Mouse (Mus musculus): ENCODE measurements around the gene Dixdc1. TPM values are rescaled to one million over a fixed set of nuclear protein-coding genes. Genes with fewer than 3 reads are reported as not detected.

Dixdc1 gene
- not detected in 2 replicates for polyA plus RNA-seq (2012)

DNA sequence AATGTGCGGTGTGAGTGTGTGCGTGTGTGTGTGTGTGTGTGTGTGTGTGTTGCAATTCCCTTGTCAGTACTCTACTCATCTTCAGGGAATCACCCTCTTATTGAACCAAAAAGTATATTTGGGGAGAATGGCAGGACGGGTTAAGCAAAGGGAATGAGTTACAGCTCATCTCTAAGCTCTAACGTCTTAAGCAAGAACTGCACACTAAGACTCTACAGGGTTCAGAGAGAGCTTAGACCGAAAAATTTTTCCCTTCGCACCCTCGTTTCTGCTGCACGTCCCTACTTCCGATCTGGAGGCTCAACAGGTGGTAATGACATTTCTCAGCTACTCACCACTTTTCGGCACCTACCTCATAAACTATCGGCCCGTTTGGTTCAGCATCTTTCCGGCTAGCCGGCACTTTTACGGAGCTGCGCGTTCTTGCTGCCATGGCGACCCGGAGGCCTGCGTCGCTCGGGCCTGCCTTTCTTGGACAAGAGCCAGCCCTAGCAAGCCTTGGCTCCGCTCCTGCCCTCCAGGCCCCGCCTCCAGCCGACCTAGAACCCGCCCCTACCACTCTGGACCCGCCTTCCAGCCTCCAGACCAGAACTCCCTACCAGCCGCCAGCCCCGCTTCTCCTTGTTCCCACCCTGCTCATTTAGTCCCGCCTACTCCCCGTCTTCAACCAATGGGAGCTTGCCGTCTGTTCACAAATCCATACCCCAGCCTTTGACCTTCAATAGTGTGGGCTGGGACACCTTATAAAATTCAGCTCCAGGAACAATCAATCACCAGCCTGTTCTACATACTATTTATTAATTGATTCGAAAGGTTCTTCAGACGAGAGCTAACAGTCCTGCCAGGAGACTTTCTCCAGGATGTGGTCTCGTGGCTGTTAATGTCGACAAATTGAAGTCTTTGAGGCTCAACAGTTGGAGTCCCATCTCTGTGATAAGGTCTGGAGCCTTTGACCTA, at the start of gene Dixdc1:
Gene Dixdc1, minus strand, starts transcription at position 604 of the 957 bp plus-strand sequence.
- Histone ChIP-seq H3K36me3 (ENCODE audit: control insufficient read depth) (no peaks in the 10 kb centered on the region), H3K4me1 (ENCODE audit: control insufficient read depth) (peaks cover 12% of the 10 kb centered on the region), H3K27me3 (ENCODE audit: control insufficient read depth) (peaks cover 7% of the 10 kb centered on the region; the same call in 1 of the 2 replicates), H3K9me3 (ENCODE audit: control insufficient read depth, low read length) (no peaks in the 10 kb centered on the region), H3K4me3 (replicated peaks) (peak within 1 kb of the TSS; percentile 54)
- TF ChIP-seq GATA1 (IDR thresholded peaks at IDR 0.05; ENCODE audit: low read length) (no peak), TAL1 (IDR thresholded peaks at IDR 0.05; ENCODE audit: low read length) (no peak)

DNA sequence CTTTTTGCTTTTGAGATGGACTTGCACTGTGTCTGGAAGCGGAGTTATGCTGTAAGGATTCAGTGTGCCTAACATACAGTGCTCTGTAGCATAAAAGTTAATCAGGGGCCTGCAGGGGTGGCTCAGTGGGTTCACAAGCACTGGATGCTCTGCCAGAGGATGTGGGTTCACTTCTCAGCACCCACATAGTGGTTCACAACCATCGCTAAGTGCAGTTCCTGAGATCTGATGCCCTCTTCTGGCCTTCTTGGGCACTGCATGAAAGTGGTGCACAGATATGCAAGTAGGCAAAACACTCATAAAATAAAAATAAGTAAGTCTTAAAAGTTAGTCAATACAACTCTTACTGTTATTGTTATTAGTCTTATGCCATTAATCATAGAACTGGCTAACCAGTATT, 42.8 kb upstream of the Dixdc1 start:
- Histone ChIP-seq H3K9me3 (ENCODE audit: control insufficient read depth, low read length) (no peaks in the 10 kb centered on the region), H3K4me3 (replicated peaks) (no peak overlapping the region), H3K36me3 (ENCODE audit: control insufficient read depth) (peaks cover 66% of the 10 kb centered on the region), H3K27me3 (ENCODE audit: control insufficient read depth) (no peaks in the 10 kb centered on the region), H3K4me1 (ENCODE audit: control insufficient read depth) (peaks cover 3% of the 10 kb centered on the region)
- no peak for TF ChIP-seq GATA1 (IDR thresholded peaks at IDR 0.05; ENCODE audit: low read length)
- TF ChIP-seq TAL1 (IDR thresholded peaks at IDR 0.05; ENCODE audit: low read length), result no peak

DNA sequence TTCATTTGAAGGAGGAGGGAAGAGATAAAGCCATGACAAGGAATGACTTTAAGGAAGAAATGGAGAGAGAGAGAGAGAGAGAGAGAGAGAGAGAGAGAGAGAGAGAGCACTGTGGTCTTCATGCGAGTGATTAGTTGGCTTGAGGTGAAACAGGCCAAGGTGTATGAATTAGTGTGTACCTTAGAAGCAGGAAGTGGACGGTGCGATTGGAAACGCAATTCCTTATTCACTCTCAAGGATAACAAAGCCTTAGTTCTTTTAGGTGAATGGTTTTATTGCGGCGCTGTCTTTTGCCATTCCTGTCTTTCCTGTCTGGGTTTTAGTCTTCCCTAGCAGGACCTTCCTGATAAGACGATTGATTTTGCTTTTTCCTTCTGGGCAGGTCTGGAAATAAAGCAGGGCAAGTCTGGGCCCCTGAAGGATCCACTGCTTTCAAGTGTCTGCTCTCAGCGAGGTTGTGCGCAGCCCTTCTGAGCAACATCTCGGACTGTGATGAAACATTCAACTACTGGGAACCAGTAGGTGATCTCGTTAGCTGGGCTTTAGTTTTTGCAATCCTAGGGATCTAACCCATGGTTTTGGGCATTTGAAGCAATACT, 36.9 kb upstream of the Dixdc1 start:
- Histone ChIP-seq H3K4me1 (ENCODE audit: control insufficient read depth) (peaks cover 46% of the 10 kb centered on the region), H3K36me3 (ENCODE audit: control insufficient read depth) (peaks cover 42% of the 10 kb centered on the region), H3K4me3 (replicated peaks) (peak overlapping the region; percentile 68)

DNA sequence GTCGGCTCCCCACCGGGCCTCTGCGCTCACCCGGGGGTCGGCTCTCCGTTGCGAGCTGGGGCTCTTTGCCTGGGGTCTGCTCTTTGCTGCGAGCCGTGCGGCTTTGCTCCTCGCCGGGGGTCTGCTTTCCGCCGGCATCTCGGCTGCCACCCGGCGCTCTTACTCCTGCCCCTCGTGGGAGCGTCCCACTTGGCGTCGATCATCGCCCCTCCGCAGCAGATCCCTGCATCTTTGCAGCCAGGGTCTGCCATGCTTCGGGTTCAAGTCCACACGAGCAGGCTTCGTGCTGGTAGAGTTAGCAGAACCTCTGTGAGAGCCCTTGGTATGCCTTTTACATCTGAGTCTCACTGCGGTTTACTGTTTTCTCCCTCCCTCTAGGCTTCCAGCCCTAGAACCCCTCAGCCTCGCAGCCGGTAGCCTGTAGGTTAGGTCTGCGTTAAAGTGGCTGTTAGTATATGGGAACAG, 36.4 kb upstream of the Dixdc1 start:
- Histone ChIP-seq H3K9me3 (ENCODE audit: control insufficient read depth, low read length) (no peaks in the 10 kb centered on the region), H3K36me3 (ENCODE audit: control insufficient read depth) (peaks cover 42% of the 10 kb centered on the region), H3K27me3 (ENCODE audit: control insufficient read depth) (no peaks in the 10 kb centered on the region), H3K4me1 (ENCODE audit: control insufficient read depth) (peaks cover 46% of the 10 kb centered on the region), H3K4me3 (replicated peaks) (peak overlapping the region; percentile 68)
- TF ChIP-seq TAL1 (IDR thresholded peaks at IDR 0.05; ENCODE audit: low read length) (no peak), GATA1 (IDR thresholded peaks at IDR 0.05; ENCODE audit: low read length) (no peak)

More for the DNA sequence above, 36.9 kb upstream of the Dixdc1 start:
- TF ChIP-seq TAL1 (IDR thresholded peaks at IDR 0.05; ENCODE audit: low read length), result no peak
- no peak for TF ChIP-seq GATA1 (IDR thresholded peaks at IDR 0.05; ENCODE audit: low read length)
- Histone ChIP-seq H3K9me3 (ENCODE audit: control insufficient read depth, low read length) (no peaks in the 10 kb centered on the region), H3K27me3 (ENCODE audit: control insufficient read depth) (no peaks in the 10 kb centered on the region)

DNA sequence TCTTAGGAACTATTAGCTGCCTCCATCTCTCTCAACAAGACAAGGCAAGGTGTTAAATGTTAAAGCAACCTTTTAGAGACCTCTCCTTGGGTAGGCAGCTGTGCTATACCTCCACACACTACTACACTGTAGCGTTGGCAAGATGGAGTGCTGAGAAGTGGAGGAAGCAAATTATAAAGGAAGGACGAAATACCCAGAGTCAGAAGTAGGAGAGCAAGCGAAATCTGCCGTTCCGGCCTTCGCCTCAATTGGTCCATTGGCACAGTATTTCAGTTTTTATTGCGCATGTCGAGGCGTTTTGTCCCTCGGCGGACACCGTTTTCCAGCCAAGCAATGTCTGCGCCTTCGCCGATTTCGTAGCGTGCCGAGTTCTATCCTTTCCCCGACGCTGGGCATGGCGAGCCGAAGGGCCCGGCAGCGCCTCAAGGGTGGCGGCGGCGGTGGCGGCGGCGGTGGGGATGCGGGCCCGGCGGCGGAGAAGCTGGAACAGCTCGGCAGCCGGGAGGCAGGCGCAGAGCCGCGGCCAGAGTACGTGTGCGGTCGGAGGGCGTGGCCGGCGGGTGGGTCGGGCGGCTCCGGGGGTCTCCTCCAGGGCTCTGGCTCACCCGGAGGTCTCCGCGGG, 35.8 kb upstream of the Dixdc1 start, which contains the start of the genes Alg9 and 1110032A03Rik:
Gene Alg9, plus strand, starts transcription at position 29 of the 622 bp plus-strand sequence.
Gene 1110032A03Rik, minus strand, starts transcription at position 530 of the 622 bp plus-strand sequence.
- no peak for TF ChIP-seq GATA1 (IDR thresholded peaks at IDR 0.05; ENCODE audit: low read length)
- no peaks in the 10 kb centered on the region for H3K27me3 ChIP-seq (ENCODE audit: control insufficient read depth)
- peaks cover 46% of the 10 kb centered on the region for H3K4me1 ChIP-seq (ENCODE audit: control insufficient read depth)
- H3K9me3 ChIP-seq (ENCODE audit: control insufficient read depth, low read length), result no peaks in the 10 kb centered on the region
- peak within 1 kb of the TSS; percentile 68 for H3K4me3 ChIP-seq (replicated peaks)
- H3K36me3 ChIP-seq (ENCODE audit: control insufficient read depth), result peaks cover 43% of the 10 kb centered on the region

DNA sequence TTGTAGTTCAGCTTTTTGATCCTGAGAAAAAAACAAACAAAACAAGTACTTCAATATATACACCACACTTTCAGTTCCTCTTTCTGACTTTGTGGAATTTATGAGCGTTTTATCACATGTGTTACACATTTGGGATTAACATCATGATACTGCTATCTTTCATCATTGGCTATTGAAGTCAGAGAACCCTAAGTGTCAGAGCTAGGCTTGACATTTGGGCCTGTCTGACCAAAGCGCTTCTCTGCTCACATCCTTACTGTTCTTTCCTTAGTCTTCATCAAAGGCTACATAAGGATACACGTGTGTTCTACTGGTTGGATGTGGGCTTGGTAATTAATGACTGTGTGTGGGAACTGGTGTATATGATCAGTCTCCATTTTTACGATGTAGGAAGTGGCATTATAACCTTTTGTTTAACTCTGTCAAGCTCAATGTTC, 34.7 kb upstream of the Dixdc1 start:
- Histone ChIP-seq H3K4me1 (ENCODE audit: control insufficient read depth) (peaks cover 56% of the 10 kb centered on the region), H3K27me3 (ENCODE audit: control insufficient read depth) (no peaks in the 10 kb centered on the region), H3K36me3 (ENCODE audit: control insufficient read depth) (peaks cover 36% of the 10 kb centered on the region), H3K4me3 (replicated peaks) (peak overlapping the region; percentile 2), H3K9me3 (ENCODE audit: control insufficient read depth, low read length) (no peaks in the 10 kb centered on the region)
- TF ChIP-seq TAL1 (IDR thresholded peaks at IDR 0.05; ENCODE audit: low read length), result no peak
- TF ChIP-seq GATA1 (IDR thresholded peaks at IDR 0.05; ENCODE audit: low read length), result no peak

DNA sequence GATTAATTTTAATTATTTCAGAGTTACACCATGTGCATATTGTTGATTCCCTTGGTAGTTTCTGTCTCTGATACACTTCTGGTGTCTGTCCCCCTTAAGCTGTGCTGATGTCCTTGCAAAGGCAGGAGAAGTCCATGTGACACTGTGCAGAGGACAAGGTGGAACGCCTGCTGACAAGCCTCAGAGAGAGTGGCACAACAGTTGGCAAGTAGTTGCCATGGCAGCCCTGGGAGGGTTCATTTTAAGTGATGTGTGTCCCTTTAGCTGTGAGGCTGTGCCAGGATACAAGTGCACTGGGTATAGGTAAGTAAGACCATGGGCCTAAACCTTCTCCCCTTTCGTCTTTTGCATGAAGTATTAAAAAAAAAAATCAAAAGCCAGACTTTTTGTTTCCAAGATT, 30.7 kb upstream of the Dixdc1 start:
- Histone ChIP-seq H3K27me3 (ENCODE audit: control insufficient read depth) (no peaks in the 10 kb centered on the region), H3K36me3 (ENCODE audit: control insufficient read depth) (peaks cover 29% of the 10 kb centered on the region), H3K4me3 (replicated peaks) (no peak overlapping the region), H3K9me3 (ENCODE audit: control insufficient read depth, low read length) (no peaks in the 10 kb centered on the region), H3K4me1 (ENCODE audit: control insufficient read depth) (peaks cover 57% of the 10 kb centered on the region)
- TF ChIP-seq TAL1 (IDR thresholded peaks at IDR 0.05; ENCODE audit: low read length), result no peak
- TF ChIP-seq GATA1 (IDR thresholded peaks at IDR 0.05; ENCODE audit: low read length), result no peak

DNA sequence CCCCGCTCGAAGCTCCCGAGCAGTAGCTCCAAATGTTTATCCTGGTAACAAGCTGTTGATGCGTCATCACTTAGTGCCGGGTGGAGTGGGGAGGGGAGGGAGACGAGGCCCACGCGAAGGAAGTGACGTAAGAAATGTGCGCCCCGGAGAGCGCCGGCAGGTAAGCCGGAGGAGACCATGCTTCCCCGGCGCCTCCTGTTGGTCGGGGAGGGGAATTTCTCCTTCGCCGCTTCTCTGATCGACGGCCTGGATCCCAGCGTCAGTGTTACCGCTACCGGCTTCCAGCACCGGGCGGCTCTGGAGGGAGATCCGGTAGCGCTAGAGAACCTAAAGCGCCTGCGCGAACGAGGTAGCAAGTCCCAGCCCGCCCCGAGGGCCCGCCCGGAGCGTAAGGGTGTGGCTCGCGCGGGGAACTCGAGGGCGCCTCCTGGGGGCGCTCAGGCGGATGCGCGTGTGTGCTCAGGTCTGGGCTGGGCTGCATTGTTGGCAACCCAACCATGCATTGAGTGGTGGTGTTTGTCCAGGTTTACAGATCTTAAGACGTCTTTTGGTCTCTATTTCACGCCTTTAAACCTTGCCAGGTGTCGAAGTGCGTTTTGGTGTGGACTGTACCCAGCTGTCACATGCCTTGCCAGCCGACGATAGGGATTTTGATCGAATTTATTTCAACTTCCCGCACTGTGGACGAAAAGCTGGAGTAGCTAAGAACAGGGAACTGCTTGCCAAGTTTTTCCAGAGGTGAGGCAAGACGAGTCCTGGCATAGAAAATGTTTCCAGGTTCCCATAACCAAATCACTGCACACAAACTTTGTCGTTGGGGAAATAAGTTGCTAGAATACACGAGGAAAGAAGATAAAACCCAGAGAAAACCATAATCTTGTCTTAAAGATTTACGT, 29.0 kb upstream of the Dixdc1 start, which contains the start of gene Fdxacb1:
Gene Fdxacb1, plus strand, starts transcription at position 130 of the 896 bp plus-strand sequence.
- H3K9me3 ChIP-seq (ENCODE audit: control insufficient read depth, low read length), result no peaks in the 10 kb centered on the region
- H3K4me3 ChIP-seq (replicated peaks), result peak within 1 kb of the TSS; percentile 70
- no peaks in the 10 kb centered on the region for H3K27me3 ChIP-seq (ENCODE audit: control insufficient read depth)
- peaks cover 42% of the 10 kb centered on the region for H3K4me1 ChIP-seq (ENCODE audit: control insufficient read depth)
- peaks cover 33% of the 10 kb centered on the region for H3K36me3 ChIP-seq (ENCODE audit: control insufficient read depth)
- no peak for TF ChIP-seq GATA1 (IDR thresholded peaks at IDR 0.05; ENCODE audit: low read length)
- TF ChIP-seq TAL1 (IDR thresholded peaks at IDR 0.05; ENCODE audit: low read length), result no peak
